Mouse (Mus musculus): ENCODE data around the gene Chek1. TPM values are rescaled to one million over a fixed set of nuclear protein-coding genes. Genes with fewer than 3 reads are reported as not detected.

The Chek1 gene
- polyA plus RNA-seq, 1 experiment from 2014 or later, result 65.2 TPM

DNA sequence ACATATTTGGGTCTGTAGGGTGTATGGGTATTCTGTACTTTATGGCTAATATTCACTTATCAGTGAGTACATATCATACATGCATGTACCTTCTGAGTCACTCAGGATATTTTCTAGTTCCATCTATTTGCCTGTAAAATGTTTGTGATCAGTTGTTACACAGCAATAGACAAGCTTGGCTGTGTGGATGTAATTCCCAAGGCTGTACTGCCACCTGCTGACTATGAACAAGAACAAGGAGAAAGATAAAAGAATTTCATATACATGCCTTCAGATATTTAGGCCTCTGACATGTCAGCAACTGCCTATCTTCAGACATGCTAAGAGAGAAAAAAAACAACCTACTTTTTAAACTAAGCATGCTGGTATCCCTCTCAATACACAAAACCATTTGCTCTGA is 39.5 kb downstream of the Chek1 start:
- no peak for DNase-seq (ENCODE audit: extremely low spot score, low spot score)
- no peaks in the 10 kb centered on the region for H3K27me3 ChIP-seq (ENCODE audit: poor library complexity, severe bottlenecking)
- no peak overlapping the region for H3K4me3 ChIP-seq
- H3K27ac ChIP-seq, result no peak overlapping the region
- no peaks in the 10 kb centered on the region for H3K4me1 ChIP-seq
- no peaks in the 10 kb centered on the region for H3K36me3 ChIP-seq (replicated peaks)
- no peaks in the 10 kb centered on the region for H3K9me3 ChIP-seq

DNA sequence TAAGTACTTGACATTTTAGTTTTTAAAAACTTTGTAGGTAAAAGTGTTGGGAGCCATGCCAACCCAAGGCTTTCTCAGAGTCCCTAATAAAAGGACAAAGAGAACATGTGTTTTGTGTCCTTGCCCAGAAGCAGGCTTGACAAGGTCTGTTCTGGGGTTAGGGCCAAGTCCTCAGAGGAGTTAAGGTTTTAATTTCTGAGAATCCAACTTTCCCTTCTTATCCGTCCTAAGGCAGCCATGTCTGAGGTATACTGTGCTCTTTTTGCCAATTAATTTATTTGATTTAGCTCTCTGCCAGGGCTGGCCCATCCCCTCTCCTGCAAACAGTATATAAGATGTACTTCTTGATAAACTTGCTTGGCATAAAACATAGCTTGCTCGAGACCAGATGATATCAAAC is 45.4 kb downstream of the Chek1 start:
- no peak overlapping the region for H3K27ac ChIP-seq
- no peaks in the 10 kb centered on the region for H3K27me3 ChIP-seq (ENCODE audit: poor library complexity, severe bottlenecking)
- H3K4me1 ChIP-seq, result no peaks in the 10 kb centered on the region
- H3K36me3 ChIP-seq (replicated peaks), result no peaks in the 10 kb centered on the region
- H3K4me3 ChIP-seq, result no peak overlapping the region
- 85% methylated on average over 2 of the region's 2 CpGs for WGBS
- no peak for DNase-seq (ENCODE audit: extremely low spot score, low spot score)
- H3K9me3 ChIP-seq, result no peaks in the 10 kb centered on the region

Other genes starting within 250 kb of the Chek1 start
- gene Gm5615, start 185.1 kb downstream of the Chek1 start, polyA plus RNA-seq (2016; fragmentation: Nextera tagmentation; extraction: Ambion mirVana), result not detected in 2 replicates
- gene Gm17689, start 144.4 kb downstream of the Chek1 start, polyA plus RNA-seq (2016; fragmentation: Nextera tagmentation; extraction: Ambion mirVana), result not detected in 2 replicates
- not detected in 2 replicates for gene A630095E13Rik, start 83.7 kb downstream of the Chek1 start, polyA plus RNA-seq (2016; fragmentation: Nextera tagmentation; extraction: Ambion mirVana)
- gene Acrv1, start 33.8 kb downstream of the Chek1 start, polyA plus RNA-seq (2016; fragmentation: Nextera tagmentation; extraction: Ambion mirVana), result not detected in 2 replicates
- 158 and 173 TPM in 2 replicates for gene Stt3a, start 40.6 kb upstream of the Chek1 start, polyA plus RNA-seq (2016; fragmentation: Nextera tagmentation; extraction: Ambion mirVana)
- 101 and 106 TPM in 2 replicates for gene Ei24, start 70.3 kb upstream of the Chek1 start, polyA plus RNA-seq (2016; fragmentation: Nextera tagmentation; extraction: Ambion mirVana)
- 184 and 186 TPM in 2 replicates for gene Fez1, start 94.8 kb upstream of the Chek1 start, polyA plus RNA-seq (2016; fragmentation: Nextera tagmentation; extraction: Ambion mirVana)

All from forebrain, embryonic 10.5 days (tissue).